Mouse (Mus musculus): ENCODE data around the gene Shisa8. TPM values are rescaled to one million over a fixed set of nuclear protein-coding genes. Genes with fewer than 3 reads are reported as not detected.

Gene Shisa8
- total RNA-seq, 2 experiments from 2014 or later = not detected

DNA sequence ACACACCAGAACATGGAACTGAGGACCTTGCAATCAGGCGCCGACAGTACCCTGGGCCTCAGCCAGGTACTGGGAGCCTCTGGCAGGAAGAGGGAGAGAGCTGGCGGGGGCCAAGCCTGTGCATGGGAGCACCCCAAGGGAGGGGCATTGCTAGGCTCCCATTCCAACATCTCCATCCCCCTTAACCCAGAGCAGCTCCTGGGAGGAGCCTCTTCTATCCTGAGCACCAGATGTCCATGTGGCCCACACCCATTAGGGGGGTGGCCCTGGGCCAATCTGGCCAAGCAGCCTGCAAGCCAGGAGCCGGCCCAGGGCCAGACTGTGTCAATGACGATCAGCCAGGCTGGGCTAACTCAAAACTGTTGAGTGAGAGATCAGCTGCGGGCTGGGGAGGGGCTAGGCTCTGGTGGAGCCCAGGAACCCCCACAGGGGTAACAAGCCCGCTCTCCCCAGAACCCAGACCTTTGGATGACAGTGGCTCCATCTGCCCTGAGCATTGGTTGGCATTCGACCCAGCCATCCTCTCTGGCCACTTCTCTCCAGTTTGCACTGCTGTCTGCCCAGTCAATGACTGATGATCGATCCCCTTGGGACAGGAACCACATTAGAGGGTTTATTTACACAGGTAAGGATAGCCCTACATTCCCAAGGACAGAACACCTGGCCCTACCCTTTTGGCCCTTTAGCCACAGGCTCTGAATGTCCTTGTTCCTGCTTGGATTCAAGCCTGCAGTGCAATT lies 6.1 kb downstream of the Shisa8 start:
- ATAC-seq (replicated peaks; ENCODE audit: poor library complexity, severe bottlenecking) = no peak

DNA sequence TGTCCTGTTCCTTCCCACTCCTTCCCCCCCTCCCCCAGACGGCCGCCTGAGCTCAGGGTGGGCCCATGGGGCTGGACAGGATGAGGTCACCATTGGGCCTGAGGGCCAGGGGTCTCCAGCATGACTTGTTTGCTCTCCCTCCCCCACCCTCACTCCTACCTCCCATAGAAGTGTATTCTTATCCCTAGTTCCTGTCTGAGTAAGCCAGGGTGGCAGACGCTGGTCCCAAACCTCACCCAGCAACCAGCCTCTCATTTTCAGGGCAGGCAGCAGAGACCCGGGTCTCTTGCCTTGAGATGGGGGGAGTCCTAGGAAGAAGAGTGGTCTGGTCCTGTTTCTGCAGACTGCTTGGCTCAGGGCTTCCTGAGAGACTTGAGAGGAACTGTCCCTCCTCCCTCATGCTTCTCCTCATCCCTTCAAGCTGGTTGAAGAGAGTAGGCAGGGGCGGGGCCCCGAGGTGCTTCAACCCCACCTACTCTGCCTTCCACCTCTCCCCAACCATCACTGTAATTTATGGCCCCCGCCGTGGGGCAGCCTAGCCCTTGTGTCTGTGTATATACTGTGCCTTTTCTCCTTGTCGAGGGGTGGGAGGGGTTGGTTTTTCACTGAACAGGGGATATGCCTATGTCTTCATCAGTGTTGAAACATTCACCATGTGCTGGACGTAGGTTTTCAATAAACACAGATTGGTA lies 7.8 kb downstream of the Shisa8 start:
- ATAC-seq (replicated peaks; ENCODE audit: poor library complexity, severe bottlenecking) = no peak

DNA sequence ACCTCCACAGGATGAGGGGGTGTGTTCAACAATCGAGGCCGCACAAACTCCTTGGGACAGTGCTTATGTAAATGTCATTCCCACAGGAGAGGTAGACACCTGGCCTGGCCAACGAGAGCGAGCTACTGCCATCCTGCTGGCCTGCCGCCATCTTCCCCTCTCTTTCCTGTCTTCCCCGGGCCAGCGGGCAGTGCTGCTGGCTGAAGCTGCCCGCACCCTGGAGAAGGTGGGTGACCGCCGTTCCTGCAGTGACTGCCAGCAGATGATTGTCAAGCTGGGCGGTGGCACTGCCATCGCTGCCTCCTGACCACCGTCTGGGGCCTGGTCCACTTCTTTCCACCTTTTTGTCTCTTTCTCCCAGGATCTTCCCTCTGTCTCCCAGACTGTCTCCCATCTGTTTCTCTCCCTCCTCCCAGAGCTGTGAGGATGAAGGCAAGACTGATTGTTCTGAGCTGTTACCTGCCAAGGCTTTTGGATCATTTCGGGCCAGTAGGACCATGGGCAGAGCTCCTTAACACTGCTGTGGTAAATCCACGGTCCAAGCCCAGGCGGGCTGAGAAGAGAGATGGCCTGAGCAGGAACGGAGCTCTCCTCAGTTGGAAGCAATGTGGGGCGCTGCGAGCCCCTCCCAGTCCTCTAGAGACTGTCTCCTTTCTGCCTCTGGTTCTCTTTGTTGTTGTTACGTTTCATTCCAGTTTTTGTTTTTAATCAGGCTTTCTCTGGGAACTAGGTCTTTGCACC lies 8.8 kb downstream of the Shisa8 start:
- no peak for ATAC-seq (replicated peaks; ENCODE audit: poor library complexity, severe bottlenecking)

DNA sequence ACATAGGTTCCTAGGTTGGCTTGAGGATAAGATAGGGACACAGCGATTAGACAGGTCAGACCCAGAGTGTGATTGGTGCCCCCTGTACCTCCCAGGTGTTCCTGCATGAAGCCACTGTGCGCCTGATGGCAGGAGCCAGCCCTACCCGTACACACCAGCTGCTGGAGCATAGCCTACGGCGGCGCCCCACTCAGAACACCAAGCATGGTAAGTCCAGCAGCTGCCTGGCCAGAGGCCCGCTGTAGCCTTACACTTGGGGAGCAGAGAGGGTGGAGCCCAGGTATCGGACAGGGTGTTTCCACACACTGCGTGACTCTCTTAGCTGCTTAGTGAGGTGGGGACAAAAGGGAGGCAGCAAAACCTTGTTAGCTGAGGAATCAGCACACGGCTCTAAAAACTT lies 9.5 kb downstream of the Shisa8 start:
- no peak for ATAC-seq (replicated peaks; ENCODE audit: poor library complexity, severe bottlenecking)

DNA sequence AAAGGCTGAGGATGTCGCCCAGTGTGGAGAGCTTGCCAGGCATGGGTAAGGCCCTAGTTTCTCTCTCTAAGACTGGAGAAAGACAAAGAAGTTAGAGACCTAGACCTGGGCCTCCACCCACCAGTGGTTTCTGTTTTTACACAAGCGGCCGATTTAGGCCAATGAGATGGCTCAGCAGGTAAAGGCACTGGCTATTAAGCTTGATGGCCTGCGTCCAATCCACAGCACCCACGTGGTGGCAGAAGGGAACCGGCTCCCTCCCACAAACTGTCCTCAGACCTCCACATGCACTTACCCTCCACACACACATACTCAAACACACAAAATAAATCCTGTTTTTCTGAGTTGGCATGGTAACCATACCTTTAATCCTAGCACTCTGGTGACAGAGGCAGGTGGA lies 10.5 kb downstream of the Shisa8 start:
- ATAC-seq (replicated peaks; ENCODE audit: poor library complexity, severe bottlenecking) = no peak

DNA sequence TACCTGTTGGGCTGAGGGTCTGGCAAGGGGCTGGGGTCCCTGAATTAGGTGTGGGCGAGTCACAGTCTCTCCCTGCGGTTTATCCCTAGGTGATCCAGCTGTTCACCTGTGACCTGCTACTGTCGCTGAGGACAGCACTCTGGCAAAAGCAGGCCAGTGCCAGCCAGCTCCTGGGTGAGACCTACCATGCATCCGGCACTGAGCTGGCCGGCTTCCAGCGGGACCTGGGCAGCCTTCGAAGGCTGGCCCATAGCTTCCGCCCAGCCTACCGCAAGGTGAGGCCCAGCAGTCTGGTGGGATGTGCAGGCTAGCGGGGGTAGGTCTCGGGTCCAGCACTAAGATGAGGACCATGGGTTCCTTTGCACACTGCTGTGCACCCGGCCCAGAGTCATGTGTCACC lies 13.1 kb downstream of the Shisa8 start:
- ATAC-seq (replicated peaks; ENCODE audit: poor library complexity, severe bottlenecking) = no peak

DNA sequence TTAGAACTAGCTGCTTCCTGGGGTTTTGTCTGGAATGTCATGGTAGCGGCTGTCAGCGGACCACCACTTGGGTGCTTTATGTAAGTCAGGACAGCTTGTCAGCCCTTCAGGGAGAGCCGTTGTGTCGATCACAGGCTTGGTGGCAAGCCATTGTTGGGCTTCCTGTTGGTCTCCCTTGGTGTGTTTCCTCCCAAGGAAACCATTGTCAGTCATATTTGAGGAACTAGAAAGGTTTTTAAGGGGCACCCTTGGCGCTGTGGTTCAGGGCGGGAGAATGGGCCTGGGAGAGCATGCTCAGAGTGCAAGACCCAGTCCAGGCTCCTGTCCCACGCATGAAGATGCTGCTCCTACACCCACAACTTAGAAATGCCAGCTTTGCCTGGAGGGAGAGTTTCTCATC lies 14.3 kb downstream of the Shisa8 start:
- ATAC-seq (replicated peaks; ENCODE audit: poor library complexity, severe bottlenecking) = peak; percentile 64

DNA sequence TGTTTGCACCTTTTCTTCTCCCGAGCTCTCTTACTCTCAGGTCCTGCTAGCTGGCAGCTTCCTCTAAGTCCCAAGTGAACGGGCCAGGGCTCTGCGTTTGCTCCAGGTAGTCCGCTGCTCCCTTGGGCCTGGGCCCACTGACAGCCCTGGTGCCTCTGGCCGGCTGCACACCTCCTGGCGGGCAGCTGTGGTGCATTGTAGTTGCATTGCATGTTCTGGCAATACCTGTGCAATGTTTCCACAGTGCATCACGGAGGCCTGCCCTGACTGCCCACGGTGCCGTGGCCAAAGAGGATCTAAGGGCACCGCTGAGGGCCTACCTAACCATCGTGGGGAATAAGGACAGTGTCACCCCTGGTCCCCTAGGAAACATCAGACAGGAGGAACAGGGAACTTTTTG lies 14.7 kb downstream of the Shisa8 start:
- peak; percentile 6; the same call in 1 of the 2 replicates for ATAC-seq (replicated peaks; ENCODE audit: poor library complexity, severe bottlenecking)

DNA sequence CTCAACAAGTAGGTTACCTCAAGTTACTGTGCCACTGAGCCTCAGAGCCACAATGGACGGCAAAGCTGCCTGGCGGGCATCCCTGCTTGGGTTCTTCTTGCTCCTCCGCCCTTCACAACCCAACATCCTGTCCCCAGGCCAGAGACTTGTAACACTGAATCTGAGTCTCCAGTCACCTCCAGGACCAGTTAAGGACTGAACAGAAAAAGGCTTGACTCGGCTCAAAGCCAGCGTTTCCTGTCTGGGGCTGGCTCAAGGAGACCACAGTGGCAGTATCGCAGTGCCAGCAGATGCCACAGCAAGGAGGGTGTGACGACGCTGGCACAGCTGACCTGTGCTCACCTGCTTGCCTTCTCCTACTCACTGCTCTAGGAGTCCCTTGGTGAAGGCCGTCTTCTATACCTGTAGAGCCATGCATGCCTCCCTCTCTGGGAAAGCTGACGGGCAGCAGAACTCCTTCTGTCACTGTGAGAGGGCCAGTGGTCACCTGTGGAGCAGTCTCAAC lies 15.3 kb downstream of the Shisa8 start:
- no peak for ATAC-seq (replicated peaks; ENCODE audit: poor library complexity, severe bottlenecking)

DNA sequence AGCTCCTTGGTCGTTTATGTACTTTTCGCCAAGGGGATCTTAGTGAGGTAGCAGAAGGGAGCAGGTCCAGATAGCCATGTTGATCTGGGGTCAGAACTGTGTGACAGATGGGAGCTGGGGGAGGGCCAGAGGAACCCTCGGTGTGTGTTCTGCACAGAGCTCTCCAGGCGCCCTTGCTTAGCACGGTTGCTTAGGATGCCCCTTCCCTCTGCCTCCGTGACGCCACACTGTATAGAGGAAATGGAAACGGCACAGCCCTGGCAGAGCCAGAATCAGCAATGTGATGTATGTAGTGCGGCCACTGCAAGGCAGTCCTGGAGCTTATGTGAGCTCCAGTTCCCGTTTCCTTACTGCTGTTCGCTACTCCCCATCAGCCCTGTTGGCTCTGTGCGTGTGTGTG lies 16.3 kb downstream of the Shisa8 start:
- peak; percentile 73 for ATAC-seq (replicated peaks; ENCODE audit: poor library complexity, severe bottlenecking)

DNA sequence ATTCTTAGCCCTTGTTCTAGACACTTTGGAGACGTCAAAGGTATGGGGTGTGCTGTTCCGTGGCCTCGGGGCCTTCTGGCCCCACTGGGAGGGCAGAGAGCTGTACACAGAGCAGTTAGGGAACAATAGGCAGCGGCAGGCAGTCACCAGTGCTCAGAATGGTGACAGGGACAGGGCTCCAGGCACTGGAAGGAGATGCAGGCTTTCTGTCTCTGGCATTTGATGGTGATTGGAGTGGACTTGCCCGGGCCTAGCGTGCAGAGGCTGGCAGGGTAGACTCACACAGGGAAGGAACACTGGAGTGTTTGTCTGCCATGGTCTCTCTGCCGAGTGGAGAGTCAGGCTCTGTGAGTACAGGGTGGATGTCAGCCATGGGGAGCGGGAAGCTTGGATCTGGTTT lies 20.0 kb downstream of the Shisa8 start:
- no peak for ATAC-seq (replicated peaks; ENCODE audit: poor library complexity, severe bottlenecking)

DNA sequence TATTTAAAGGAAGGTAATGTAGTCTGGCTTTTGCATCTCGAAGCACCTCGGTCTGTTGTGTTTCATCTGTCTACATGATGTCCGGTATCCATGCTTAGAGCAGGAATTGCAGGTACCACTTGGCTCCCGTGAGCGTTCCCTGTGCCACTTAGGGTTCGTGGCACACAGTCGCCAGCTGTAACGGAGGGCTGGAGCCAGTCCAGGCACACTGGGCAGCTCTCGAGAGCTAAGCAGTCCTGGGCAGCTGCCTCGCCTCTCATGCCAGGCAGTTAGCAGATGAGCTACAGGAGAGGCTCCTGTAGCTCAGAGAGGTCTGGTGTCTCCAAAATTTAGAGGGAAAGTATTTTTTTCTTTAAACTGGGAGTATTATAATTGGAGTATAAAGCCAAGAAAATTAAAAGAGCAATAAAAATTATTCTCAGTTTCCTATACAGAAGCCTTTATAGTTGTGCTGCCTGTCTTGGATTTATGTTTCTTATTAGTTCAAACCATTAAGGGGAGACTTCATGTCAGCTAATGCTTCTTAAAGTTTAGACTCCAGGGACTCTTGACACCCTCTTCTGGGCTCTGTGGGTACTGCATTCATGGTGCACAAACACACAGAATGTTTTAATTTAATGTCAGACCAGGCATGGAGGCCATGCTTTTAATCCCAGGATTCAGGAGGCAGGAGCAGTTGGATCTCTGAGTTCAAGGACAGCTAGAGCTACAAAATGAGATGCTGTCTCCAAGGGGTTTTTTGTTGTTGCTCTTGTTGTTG lies 24.0 kb downstream of the Shisa8 start:
- 0 out of 2 replicates have a peak, but pooled peaks have one; percentile 50 for ATAC-seq (replicated peaks; ENCODE audit: poor library complexity, severe bottlenecking)

DNA sequence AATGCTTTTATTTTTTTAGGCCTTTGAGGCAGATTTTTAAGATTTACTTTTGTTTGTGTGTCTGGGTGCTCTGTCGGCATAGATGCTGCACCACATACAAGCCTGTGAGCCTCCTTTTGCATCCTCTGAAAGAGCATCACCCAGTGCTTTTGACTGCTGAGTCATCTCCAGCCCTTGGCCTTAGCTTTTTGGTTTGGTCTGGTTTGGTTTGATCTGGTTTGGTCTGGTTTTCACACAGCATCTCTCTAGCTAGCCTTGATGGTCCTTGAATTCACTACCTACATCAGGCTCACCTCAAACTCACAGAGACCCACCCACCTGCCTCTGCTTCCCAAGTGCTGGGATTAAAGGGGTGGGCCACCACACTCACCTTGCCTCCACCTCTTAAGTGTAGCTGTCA lies 24.7 kb downstream of the Shisa8 start:
- no peak for ATAC-seq (replicated peaks; ENCODE audit: poor library complexity, severe bottlenecking)

DNA sequence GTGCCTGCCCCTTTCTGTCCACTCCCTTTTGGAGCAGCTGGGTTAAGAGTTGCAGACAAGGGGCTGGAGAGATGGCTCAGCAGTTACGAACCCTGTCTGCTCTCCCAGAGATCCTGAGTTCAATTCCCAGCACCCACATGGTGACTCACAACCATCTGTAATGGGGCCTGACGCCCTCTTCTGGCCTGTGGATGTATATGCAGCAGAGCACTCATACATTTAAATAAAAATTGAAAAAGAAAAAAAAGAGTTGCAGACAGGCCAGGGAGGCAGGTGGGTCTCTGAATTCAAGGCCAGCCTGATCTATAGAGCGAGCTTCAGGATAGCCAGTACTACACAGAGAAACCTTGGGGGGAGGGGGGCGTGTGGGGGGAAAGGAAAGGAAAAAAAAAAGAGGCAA lies 25.2 kb downstream of the Shisa8 start:
- ATAC-seq (replicated peaks; ENCODE audit: poor library complexity, severe bottlenecking) = no peak

DNA sequence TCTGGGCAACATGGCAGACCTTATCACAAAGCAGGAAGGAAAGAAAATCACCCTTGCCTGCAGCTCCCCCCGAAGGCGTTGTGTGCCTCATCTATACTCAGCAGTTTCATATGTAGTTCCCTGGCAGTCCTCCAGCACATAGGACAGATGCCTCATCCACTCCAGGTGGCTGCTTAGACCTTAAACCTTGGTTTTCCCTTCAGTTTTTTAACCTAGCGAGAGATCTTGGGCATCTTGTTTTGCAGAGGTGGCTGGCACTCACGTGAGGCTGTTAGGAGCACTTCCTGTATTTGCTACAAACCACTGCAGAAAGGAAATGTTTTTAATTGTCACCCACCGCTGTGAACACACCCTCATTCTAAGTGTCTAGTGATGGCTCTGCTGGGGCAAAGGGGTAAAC lies 25.7 kb downstream of the Shisa8 start:
- ATAC-seq (replicated peaks; ENCODE audit: poor library complexity, severe bottlenecking) = peak; percentile 69

DNA sequence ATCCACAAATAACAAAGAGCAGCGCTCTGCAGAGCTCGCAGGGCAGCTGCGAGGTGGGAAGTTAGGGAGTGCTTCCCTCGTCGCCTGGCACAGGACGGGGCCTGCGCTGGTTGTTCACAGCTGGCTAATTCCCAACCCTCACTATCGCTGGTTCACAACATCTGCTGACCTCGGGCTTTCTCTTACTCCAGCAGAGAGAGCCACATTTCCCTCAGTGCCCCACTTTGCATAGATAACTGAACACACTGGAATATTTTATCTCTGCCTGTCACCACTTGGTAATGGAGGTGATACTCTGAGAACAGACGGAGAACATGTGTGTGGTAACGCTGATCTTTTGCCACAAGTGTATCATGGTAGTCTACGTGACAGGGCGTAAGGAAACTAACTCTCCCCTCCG lies 26.5 kb downstream of the Shisa8 start:
- ATAC-seq (replicated peaks; ENCODE audit: poor library complexity, severe bottlenecking) = no peak

DNA sequence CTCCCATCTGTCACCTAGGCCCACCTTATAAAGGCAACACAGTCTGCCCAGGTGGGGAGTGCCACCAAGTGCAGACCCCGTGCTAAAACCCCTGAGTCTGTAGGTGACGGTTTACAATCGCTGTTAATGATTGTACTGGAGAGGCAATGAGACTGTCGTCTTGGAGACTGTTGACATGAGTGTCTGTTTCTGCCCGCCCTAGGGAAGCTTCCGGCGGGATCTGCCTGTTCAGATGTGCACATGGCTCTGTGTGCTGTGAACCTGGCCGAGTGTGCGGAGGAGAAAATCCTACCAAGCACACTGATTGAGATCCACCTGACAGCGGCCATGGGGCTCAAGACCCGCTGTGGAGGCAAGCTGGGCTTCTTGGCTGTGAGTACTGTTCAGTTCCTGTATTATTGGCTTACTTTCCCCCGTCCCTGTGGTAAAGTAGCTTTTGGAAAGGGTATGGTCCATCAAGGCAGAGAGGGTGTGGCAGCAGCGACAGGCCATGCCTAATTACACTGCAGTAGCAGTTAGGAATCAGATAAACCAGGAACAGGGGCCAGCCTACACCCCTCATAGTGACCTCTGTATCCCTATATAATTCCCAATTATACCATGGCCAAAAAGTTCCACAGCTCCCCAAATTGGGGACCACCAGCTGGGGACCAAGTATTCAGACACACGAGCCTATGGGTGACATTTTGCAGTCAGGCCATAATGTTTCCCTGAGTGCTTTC lies 27.4 kb downstream of the Shisa8 start:
- ATAC-seq (replicated peaks; ENCODE audit: poor library complexity, severe bottlenecking) = no peak

DNA sequence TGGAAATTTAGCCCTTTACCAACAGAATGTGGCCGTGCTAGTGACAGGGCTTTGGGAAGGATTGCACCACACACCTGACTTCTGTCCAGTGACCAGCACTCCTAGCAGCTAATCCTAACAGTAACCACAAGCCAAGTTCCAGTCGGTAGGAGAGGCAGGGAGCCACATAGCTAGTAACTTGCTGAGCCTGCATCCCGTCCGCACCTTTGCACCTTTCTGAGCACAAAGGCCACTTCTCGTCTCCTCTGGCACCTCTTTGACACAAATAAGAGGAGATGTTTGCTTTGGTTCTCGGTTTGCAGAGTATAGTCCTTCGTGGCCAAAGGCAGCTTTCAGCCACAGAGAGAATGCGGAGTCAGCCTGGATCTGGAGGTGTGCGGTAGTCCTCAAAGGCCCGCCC lies 28.0 kb downstream of the Shisa8 start:
- no peak for ATAC-seq (replicated peaks; ENCODE audit: poor library complexity, severe bottlenecking)

DNA sequence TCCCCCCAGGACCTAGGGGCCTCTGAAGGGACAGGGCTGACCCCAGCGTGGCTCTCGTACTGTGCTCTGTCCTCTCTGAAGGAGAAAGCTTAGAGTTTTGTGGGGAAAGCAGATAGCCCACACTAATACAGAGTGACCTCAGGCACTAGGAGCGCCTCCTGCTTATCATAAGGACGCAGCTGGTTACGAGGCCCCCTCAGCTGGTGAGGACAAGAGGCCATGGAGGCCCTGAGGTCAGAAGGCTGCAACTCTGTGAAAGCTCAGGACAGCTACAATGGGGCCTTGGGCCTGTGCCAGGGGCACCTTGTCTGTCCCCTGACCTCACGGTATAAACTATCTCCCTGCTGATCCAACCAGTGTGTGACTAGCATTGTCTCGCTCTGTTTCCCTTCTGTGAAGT lies 28.4 kb downstream of the Shisa8 start:
- no peak for ATAC-seq (replicated peaks; ENCODE audit: poor library complexity, severe bottlenecking)

DNA sequence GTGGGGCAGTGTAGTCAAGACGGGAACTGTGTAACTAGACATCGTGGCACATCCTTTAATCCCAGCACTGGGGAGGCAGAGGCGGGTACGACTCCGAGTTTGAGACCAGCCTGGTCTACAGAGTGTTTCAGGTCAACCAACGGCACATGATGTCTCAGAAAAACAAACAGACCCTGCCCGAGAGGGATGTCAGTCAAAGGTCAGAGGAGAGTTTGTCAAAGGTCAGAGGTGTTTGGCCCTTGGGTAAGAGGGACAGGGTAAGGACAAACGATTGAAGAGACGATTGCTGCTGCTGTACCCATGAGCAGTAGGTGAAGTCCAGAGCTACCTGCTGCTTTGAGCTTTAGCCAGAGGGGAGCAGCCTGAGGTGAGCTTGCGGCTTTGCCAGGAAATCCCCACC lies 29.0 kb downstream of the Shisa8 start:
- ATAC-seq (replicated peaks; ENCODE audit: poor library complexity, severe bottlenecking) = no peak

Measured in granulocyte monocyte progenitor cell, adult 5-6 weeks (primary cell).